Mouse (Mus musculus): ENCODE measurements around the gene Nt5m.
"Not testable (repeated sequence)": the region's sequence is repeated elsewhere in the genome, so short reads cannot be mapped to it uniquely, and the experiment has no call there.

Gene Nt5m

DNA sequence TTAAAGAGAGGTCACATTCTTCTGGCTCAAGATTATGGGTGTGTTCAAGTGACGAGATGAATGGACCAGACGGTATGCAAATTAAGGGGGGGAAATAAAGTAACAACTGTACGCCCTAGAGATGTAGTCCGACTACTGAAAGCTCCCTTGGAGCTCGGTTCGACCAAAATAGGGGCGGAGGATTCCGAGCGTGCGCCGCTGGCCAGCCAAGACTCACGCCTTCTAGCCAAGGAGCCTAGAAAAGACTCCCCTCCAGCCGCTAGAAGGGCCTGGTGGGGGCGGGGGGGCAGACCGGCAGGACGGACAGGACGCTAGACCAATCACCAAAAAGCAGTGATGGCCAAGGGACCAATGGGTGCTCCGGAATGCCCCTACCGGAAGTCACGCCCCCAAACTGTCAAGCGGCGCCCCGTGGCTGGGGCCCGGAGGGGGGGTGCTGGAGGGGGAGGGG, at the start of gene Nt5m:
TSS of gene Nt5m (plus strand) at position 440 of the 451 bp plus-strand sequence.
- DNase-seq (ENCODE audit: extremely low spot score, low spot score), result peak; percentile 92

GRCm38 (mm10) chr11:59793390-59793789, 45.9 kb upstream of the Nt5m start:
- no peak for DNase-seq (ENCODE audit: extremely low spot score, low spot score)

GRCm38 (mm10) chr11:59800412-59800811, 38.8 kb upstream of the Nt5m start:
- DNase-seq (ENCODE audit: extremely low spot score, low spot score), result no peak

GRCm38 (mm10) chr11:59801881-59802280, 37.4 kb upstream of the Nt5m start:
- DNase-seq (ENCODE audit: extremely low spot score, low spot score), result no peak

DNA sequence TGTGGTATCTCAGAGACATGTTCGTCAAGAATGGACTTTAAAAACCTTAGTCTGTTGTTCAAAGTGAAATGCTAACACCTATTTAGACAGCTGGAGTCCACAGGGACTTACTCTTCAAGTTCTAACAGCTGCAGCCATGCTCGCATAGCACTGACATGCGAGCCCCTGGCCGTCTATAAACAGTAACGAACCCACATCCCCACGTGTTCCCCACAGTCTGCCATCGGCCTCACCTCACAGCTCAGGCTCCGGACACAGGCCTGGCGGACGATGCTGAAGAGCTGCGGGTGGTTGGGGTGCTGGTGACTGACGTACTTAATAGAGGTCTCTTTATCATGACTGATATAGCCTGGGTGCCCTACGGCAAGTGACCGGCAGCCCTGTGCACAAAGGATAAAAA, 35.7 kb upstream of the Nt5m start:
- DNase-seq (ENCODE audit: extremely low spot score, low spot score), result no peak

GRCm38 (mm10) chr11:59804409-59805110, 34.7 kb upstream of the Nt5m start:
- no peak for DNase-seq (ENCODE audit: extremely low spot score, low spot score)

DNA sequence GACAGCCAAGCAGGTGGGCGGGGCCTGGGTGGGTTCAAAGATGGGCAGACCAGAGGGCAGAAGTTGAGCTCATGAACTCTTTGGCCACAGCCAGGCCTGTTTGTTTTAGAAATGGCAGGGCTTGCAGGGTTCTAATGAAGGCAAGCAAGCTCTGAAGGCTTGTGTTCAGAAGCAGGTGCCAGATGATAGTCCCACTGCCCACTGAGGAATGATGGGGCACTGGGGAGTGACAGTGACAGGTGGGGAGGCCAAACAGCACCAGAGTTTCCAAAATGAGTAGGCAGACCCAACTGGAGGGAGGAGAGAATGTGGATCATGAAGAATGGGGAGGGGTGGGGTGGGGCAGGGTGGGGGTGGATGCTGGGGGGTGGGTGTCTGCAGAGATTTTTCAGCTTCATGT, 34.0 kb upstream of the Nt5m start:
- no peak for DNase-seq (ENCODE audit: extremely low spot score, low spot score)

DNA sequence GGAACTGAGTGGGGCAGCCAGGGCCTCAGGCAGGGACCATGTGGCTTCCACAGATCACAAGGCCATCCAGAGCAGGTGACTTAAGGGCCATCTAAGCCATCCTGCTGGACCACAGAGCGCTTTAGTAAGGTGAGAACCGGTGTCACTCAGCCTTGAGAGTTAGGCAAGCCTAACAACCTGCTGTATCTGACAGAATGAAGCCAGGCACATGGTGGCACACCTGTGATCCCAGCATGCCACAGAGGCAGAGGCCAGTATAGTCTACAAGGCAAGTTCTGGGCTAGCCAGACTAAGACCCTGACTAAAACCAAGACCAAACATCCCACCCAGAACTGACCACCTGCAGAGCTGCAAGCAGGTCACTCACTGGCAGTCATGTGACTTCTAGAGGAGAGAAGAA, 33.6 kb upstream of the Nt5m start:
- no peak for DNase-seq (ENCODE audit: extremely low spot score, low spot score)

GRCm38 (mm10) chr11:59808170-59808960, 30.9 kb upstream of the Nt5m start:
- no peak for DNase-seq (ENCODE audit: extremely low spot score, low spot score)

DNA sequence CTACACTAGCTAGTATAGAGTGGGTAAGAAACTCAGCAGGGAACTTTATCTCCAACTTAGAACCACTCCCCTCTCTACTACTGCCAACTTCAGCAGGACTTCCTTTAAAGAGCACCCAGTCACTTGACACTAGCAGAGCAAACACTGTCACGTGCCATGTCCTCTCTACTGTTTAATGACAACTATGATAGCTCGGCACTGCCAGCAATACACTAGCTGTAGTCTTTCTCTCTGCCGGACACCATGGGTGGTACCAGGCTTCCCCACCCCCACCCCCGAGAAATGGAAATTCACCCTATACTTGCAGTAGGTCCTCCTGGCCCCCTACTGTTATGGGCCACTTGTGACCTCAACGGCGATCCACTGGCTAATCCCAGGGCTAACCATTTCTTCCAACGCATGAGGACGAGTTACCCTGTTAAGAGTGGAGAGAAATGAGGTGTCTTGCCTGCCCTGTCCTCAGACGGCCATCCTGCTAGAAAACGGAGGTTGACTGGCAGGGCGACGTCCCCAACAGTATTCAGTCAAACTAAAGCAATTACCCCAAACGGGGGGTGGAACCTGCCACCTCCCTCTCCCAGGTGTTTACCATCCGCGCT, 30.1 kb upstream of the Nt5m start:
- DNase-seq (ENCODE audit: extremely low spot score, low spot score), result no peak

DNA sequence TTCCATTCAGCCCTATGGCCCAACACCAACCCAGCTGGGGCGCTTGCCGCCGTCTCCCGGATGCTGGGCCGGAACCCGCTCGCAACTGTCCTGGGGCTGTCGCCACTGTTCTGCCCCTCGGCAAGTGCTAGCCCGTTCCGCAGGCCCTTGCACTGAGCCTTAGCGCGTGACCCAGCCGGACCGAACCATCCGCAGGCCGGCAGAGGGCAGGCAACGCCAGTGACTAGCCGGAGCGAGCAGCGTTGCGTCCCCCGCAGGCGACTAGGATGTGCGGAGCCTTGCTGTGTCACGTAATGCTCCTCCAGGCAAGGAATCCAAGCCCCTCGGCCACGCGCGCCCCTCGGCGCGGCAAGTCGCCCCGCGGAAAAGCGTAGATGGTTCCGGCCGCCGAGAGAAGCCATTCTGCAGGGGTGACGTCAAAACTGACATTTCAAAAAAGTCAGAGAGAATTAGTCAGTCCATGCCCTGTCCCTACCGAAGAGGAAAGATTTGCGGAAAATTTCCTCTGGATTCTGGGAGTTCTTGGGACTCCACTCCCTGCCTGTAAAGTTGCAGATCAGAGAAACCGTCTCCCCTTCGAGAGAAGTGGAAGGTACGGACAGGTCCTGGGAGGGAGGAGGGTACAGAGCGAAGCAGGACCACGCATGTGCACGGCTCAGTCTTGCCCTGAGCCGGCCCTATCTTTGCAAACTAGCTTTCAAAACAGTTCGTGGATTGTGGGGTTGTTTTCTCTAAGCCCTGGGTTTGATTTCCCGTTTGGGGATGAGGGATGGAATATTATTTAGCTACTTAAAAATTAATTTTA, 29.4 kb upstream of the Nt5m start, which contains the start of gene Flcn:
TSS of gene Flcn (minus strand) at position 347 of the 805 bp plus-strand sequence.
- peak; percentile 91 for DNase-seq (ENCODE audit: extremely low spot score, low spot score)

- DNase-seq (ENCODE audit: extremely low spot score, low spot score), result no peak
Measured at GRCm38 (mm10) chr11:59810480-59811158, 28.6 kb upstream of the Nt5m start.

DNA sequence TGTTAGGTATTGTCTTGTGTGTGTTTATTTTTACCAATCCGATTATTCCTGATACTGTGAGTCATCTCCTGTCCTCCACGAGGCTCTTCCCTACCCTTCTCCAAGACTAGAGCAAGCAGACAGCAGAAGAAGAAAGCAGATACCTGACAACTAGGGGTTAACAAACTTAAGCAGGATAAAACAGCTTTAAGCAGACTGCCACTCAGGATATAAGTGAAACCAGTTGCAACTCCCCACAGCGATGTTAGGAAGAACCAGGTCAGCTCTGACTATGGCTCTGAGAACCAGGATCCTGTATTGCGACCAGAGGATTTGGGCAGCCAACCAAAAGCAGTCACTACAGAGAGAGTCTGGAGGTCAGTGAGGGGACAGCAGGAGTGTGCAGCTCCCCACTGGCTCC, 28.0 kb upstream of the Nt5m start:
- DNase-seq (ENCODE audit: extremely low spot score, low spot score), result no peak

DNA sequence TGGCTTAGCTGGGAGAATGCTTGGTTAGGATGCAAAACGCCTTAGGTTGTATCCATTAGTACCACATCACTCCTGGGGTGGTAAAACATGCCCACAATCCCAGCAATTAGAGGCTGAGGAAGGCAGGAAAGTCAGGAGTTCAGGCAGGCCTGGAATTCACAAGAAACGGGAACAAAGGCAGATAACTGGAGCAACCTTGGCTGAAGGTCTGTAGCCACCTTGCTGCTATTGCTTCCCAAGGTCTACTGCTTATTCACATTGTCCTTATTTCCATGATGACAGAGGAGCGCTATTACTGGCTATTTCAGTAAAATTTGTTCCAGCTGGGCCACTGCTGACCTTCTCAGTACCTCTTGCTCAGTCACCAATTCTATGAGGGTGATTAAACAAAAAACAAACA, 26.0 kb upstream of the Nt5m start:
- DNase-seq (ENCODE audit: extremely low spot score, low spot score), result no peak

DNA sequence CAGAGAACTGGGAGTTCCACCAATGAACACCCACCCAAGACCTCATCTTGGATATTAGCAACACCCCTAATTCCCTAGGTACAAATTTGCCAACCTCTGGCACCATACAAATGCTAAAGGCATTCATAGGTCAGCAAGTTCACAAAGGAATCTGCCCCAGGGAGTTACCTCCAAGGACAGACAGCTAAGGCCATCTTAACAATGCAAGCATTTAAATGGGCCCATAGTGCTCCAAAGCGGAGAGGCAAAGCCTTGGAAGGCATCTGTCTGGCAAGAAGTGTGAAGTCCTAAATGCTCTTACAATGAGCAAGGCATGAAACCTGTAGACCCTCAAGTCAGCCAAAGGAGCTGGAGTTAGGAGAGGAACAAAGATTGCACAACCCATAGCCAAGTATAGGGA, 24.9 kb upstream of the Nt5m start:
- DNase-seq (ENCODE audit: extremely low spot score, low spot score), result no peak

DNA sequence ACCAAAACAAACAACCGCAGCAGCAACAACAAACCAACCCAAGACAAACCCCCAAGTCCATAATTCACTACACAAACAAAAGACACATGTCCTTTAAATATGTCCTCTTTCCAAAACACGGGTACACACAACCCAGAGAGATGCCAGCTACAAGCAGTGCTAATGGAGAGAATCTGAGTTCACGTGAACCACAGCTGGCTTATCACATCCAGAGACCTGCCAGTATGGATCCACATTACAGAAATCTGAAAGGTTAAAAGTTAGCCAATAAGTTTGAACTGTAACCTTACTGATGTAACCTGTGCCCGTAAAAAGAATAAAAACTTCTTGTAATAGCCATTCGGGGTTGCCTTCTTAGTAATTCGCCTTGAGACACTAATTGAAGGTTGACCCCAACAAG, 24.3 kb upstream of the Nt5m start:
- no peak for DNase-seq (ENCODE audit: extremely low spot score, low spot score)

DNA sequence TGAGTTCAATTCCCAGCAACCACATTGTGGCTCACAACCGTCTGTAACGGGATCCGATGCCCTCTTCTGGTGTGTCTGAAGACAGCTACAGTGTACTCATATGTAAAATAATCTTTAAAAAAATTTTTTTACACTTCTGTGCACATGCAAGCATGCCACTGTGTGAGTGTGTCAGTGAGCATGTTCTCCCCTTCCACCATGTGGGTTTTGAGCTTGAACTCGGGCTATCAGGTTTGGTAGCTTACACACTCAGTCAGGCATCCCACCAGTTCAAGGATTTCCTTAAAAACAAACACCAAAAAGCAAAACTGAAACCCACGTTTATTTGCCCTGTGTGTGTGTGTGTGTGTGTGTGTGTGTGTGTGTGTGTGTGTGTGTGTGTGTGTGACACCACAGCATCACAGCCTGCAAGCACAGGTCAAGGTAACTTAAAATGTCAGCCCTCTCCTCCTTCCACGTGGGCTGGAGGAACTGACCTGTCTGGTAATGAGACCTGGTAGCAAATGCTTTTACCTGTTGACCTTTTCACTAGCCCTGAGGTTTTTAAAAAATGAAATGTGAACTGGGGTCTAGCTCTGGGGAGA, 23.7 kb upstream of the Nt5m start:
- no peak for DNase-seq (ENCODE audit: extremely low spot score, low spot score)

- DNase-seq (ENCODE audit: extremely low spot score, low spot score), result no peak
Measured at GRCm38 (mm10) chr11:59817916-59818315, 21.3 kb upstream of the Nt5m start.

- DNase-seq (ENCODE audit: extremely low spot score, low spot score), result no peak
Measured at GRCm38 (mm10) chr11:59821625-59822024, 17.6 kb upstream of the Nt5m start.

DNA sequence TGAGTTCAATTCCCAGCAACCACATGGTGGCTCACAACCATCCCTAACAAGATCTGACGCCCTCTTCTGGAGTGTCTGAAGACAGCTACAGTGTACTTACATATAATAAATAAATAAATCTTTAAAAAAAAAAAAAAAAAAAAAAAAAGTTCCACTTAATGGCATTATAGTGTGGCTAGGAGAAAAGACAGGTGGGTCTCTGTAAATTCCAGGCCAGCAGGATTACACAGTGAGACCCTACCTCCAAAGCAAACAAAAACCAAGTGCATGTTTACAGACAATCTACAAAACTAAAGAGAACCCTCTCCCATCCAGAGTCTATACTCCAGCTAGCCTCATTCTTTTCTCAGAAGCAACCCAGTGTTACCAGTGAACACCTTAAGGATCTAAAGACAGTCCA, 1.5 kb upstream of the Nt5m start:
- not testable (repeated sequence) for DNase-seq (ENCODE audit: extremely low spot score, low spot score)

- DNase-seq (ENCODE audit: extremely low spot score, low spot score), result no peak
Measured at GRCm38 (mm10) chr11:59838426-59838825, 821 bp upstream of the Nt5m start.

All from neural tube, embryonic 10.5 days (tissue).